Mouse (Mus musculus) brain, embryonic 14.5 days (tissue): ENCODE measurements around the gene Rnaseh1.

Experiments
- CTCF ChIP-seq: fragments of 200-500 bp; IDR thresholded peaks from 2 replicates; pipeline ENCODE4 v1.5.1; 2012; ENCODE audit warnings: inconsistent platforms, mild to moderate bottlenecking, moderate library complexity, borderline replicate concordance; ENCODE audit not compliant: insufficient read depth, insufficient read length; ENCODE audit errors: extremely low read depth
- POLR2A ChIP-seq: fragments of 200-500 bp; IDR thresholded peaks from 2 replicates; pipeline ENCODE4 v1.6.1; 2012; ENCODE audit warnings: mild to moderate bottlenecking, inconsistent platforms, borderline replicate concordance; ENCODE audit not compliant: poor library complexity, insufficient read depth, insufficient read length, severe bottlenecking; ENCODE audit errors: extremely low read depth

- TF ChIP-seq CTCF (no peak), POLR2A (no peak)
These were observed 45.4 kb downstream of the Rnaseh1 start for GRCm38 (mm10) chr12:28694776-28695175.
